Mouse (Mus musculus): ENCODE data around the gene Trim25.

DNA sequence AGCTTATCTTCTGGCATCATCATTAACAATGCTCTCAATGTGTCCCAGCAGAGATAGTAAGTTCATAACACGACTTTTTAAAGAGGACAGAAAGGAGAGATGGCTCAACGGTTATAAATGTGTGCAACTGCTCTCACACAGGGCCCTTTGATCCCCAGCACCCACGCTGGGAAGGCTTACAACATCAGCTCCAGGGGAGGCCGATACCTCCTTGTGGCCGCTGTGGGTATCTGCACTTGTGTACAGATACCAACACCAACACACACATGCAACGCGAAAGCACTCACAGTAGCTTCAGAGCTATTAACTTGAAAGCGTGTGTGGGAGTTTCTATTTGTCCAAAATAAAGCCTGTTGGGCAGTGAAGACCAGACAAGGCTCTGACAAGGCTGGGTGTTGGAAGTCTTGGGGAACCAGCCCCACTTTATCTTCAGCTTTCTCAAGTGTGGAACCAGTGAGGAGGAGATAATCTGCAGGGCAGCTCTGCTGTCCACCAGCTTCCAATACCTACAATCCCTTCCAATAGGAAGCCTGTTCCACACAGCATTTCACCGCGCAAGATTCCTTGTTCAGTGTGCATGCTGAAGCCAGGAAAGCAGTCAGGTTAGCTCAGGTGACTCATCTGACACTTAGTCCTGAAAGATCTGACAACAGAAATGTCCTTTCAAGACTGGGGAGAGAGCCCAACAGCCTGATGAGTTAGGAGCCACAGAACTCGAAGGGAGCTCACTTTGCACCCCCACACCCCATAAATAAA is 59.5 kb downstream of the Trim25 start:
- TF ChIP-seq CTCF (IDR thresholded peaks at IDR 0.05; ENCODE audit: insufficient read depth, low read length) (peak; percentile 51), POLR2A (IDR thresholded peaks at IDR 0.05; ENCODE audit: borderline replicate concordance, extremely low read depth, low read depth, low read length) (no peak)
